In the genomic region with DNA sequence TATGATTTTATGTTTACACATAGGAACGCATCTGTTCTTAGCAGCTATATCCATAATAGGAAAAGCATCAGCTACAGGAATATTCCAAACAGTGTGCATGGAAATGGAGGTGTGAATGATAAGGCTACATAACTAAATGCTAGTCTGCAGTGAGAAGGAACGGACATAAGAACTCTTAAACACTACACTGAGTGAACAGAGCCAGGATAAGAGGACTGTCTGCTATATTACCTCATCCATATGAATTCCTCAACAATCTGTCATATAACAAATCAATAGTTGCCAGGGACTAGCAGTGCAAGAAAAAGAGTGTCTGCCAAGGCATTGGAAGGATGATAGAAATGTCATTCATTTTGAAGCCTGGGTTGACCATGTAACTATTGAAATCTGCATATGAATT, we compare ENCODE assay signal across 35 mouse cellular contexts. TPM values are rescaled to one million over a fixed set of nuclear protein-coding genes. Genes with fewer than 3 reads are reported as not detected.
"Had no signal": no experiment of that assay in that cellular context is flagged by ENCODE, and none has a peak within 500 bp of the region (broad histone marks: within the 10 kb centered on the region; RNA-seq: fewer than 3 reads in every experiment).

No protein-coding gene starts in this region.

- DNase-seq: heart, postnatal 10 days; heart, postnatal 14 days; heart, postnatal 36 days; heart, postnatal 4 days; kidney, adult 11 months; kidney, adult 18-20 months; kidney, adult 2 months; kidney, adult 8-10 months; kidney, adult 9 months; kidney, postnatal 10 days; kidney, postnatal 14 days; kidney, postnatal 25 days; kidney, postnatal 36 days; kidney, postnatal 4 days; layer of hippocampus, adult 9-11 months; layer of hippocampus, postnatal 36 days had no signal

- H3K27ac ChIP-seq: heart, embryonic 10.5 days; heart, embryonic 13.5 days; heart, embryonic 15.5 days; hindbrain, embryonic 10.5 days; hindbrain, embryonic 12.5 days; hindbrain, embryonic 13.5 days; hindbrain, embryonic 14.5 days; hindbrain, embryonic 15.5 days; hindbrain, postnatal 0 days; intestine, embryonic 15.5 days; kidney, embryonic 15.5 days; kidney, postnatal 0 days; layer of hippocampus, adult 2 months had no signal

- H3K4me1 ChIP-seq: heart, embryonic 10.5 days; heart, embryonic 12.5 days; heart, embryonic 13.5 days; heart, embryonic 15.5 days; hindbrain, embryonic 10.5 days; hindbrain, embryonic 12.5 days; hindbrain, embryonic 13.5 days; hindbrain, embryonic 15.5 days; intestine, embryonic 15.5 days; kidney, embryonic 15.5 days had no signal

- H3K9ac ChIP-seq: heart, embryonic 12.5 days; heart, embryonic 13.5 days; heart, embryonic 15.5 days; hindbrain, embryonic 12.5 days; hindbrain, embryonic 13.5 days; hindbrain, embryonic 14.5 days; hindbrain, embryonic 15.5 days; intestine, embryonic 15.5 days; kidney, embryonic 15.5 days had no signal

- H3K27me3 ChIP-seq: heart, embryonic 12.5 days; heart, embryonic 13.5 days; heart, embryonic 15.5 days; hindbrain, embryonic 12.5 days; hindbrain, embryonic 13.5 days; hindbrain, embryonic 15.5 days; intestine, embryonic 15.5 days; kidney, embryonic 15.5 days had no signal

- H3K4me3 ChIP-seq: heart, embryonic 10.5 days; heart, embryonic 12.5 days; heart, embryonic 13.5 days; heart, embryonic 15.5 days; hindbrain, embryonic 10.5 days; hindbrain, embryonic 12.5 days; hindbrain, embryonic 13.5 days; hindbrain, embryonic 15.5 days; intestine, embryonic 15.5 days; kidney, embryonic 15.5 days; layer of hippocampus, adult 2 months had no signal

- H3K9me3 ChIP-seq: heart, embryonic 10.5 days; heart, embryonic 12.5 days; heart, embryonic 13.5 days; heart, embryonic 15.5 days; hindbrain, embryonic 10.5 days; hindbrain, embryonic 12.5 days; hindbrain, embryonic 13.5 days; hindbrain, embryonic 15.5 days; intestine, embryonic 15.5 days; kidney, embryonic 15.5 days had no signal

- H3K4me2 ChIP-seq: heart, embryonic 11.5 days; heart, embryonic 12.5 days; heart, embryonic 13.5 days; heart, embryonic 15.5 days; hindbrain, embryonic 12.5 days; hindbrain, embryonic 13.5 days; hindbrain, embryonic 14.5 days; hindbrain, embryonic 15.5 days; intestine, embryonic 15.5 days; kidney, embryonic 15.5 days had no signal

- ATAC-seq: hindbrain, embryonic 16.5 days; hindbrain, postnatal 0 days; inflammation-experienced regulatory T-cells, adult 6 months; intestine, embryonic 15.5 days; intestine, embryonic 16.5 days; intestine, postnatal 0 days had no signal

- H3K36me3 ChIP-seq: heart, embryonic 10.5 days; heart, embryonic 12.5 days; heart, embryonic 13.5 days; heart, embryonic 15.5 days; hindbrain, embryonic 10.5 days; hindbrain, embryonic 12.5 days; hindbrain, embryonic 13.5 days; hindbrain, embryonic 15.5 days; intestine, embryonic 15.5 days; kidney, embryonic 15.5 days had no signal

RNA-seq across cellular contexts. Expression of a gene that starts 51.1 kb away (rescaled TPM):
- polyA plus RNA-seq: inflammation-experienced regulatory T-cells, adult 6 months had no signal
